Mouse (Mus musculus): Measurements from ENCODE around the gene Creb5. TPM values are rescaled to one million over a fixed set of nuclear protein-coding genes. Genes with fewer than 3 reads are reported as not detected.

Creb5 gene
- polyA plus RNA-seq, 1 experiment: not detected

- TF ChIP-seq GATA1 (IDR thresholded peaks at IDR 0.05; ENCODE audit: low read length): no peak
These were observed 206.8 kb downstream of the Creb5 start for GRCm38 (mm10) chr6:53493864-53494263.

GRCm38 (mm10) chr6:53495667-53496066 is 208.6 kb downstream of the Creb5 start:
- TF ChIP-seq GATA1 (IDR thresholded peaks at IDR 0.05; ENCODE audit: low read length): no peak

- no peak for TF ChIP-seq GATA1 (IDR thresholded peaks at IDR 0.05; ENCODE audit: low read length)
These were observed 209.3 kb downstream of the Creb5 start for GRCm38 (mm10) chr6:53496325-53496753.

- no peak for TF ChIP-seq GATA1 (IDR thresholded peaks at IDR 0.05; ENCODE audit: low read length)
These were observed 210.9 kb downstream of the Creb5 start for GRCm38 (mm10) chr6:53497904-53498536.

- TF ChIP-seq GATA1 (IDR thresholded peaks at IDR 0.05; ENCODE audit: low read length): no peak
These were observed 212.7 kb downstream of the Creb5 start for GRCm38 (mm10) chr6:53499621-53500295.

GRCm38 (mm10) chr6:53501236-53501635 is 214.2 kb downstream of the Creb5 start:
- no peak for TF ChIP-seq GATA1 (IDR thresholded peaks at IDR 0.05; ENCODE audit: low read length)

- TF ChIP-seq GATA1 (IDR thresholded peaks at IDR 0.05; ENCODE audit: low read length): no peak
These were observed 220.0 kb downstream of the Creb5 start for GRCm38 (mm10) chr6:53506947-53507564.

- no peak for TF ChIP-seq GATA1 (IDR thresholded peaks at IDR 0.05; ENCODE audit: low read length)
These were observed 221.9 kb downstream of the Creb5 start for GRCm38 (mm10) chr6:53508847-53509494.

GRCm38 (mm10) chr6:53510005-53510404 is 222.9 kb downstream of the Creb5 start:
- TF ChIP-seq GATA1 (IDR thresholded peaks at IDR 0.05; ENCODE audit: low read length): no peak

- no peak for TF ChIP-seq GATA1 (IDR thresholded peaks at IDR 0.05; ENCODE audit: low read length)
These were observed 225.2 kb downstream of the Creb5 start for GRCm38 (mm10) chr6:53512226-53512625.

GRCm38 (mm10) chr6:53513380-53513779 is 226.3 kb downstream of the Creb5 start:
- no peak for TF ChIP-seq GATA1 (IDR thresholded peaks at IDR 0.05; ENCODE audit: low read length)

GRCm38 (mm10) chr6:53514862-53515261 is 227.8 kb downstream of the Creb5 start:
- TF ChIP-seq GATA1 (IDR thresholded peaks at IDR 0.05; ENCODE audit: low read length): no peak

- no peak for TF ChIP-seq GATA1 (IDR thresholded peaks at IDR 0.05; ENCODE audit: low read length)
These were observed 228.5 kb downstream of the Creb5 start for GRCm38 (mm10) chr6:53515611-53516010.

- no peak for TF ChIP-seq GATA1 (IDR thresholded peaks at IDR 0.05; ENCODE audit: low read length)
These were observed 230.4 kb downstream of the Creb5 start for GRCm38 (mm10) chr6:53517371-53517945.

GRCm38 (mm10) chr6:53523743-53524497 is 236.8 kb downstream of the Creb5 start:
- TF ChIP-seq GATA1 (IDR thresholded peaks at IDR 0.05; ENCODE audit: low read length): no peak
